Mouse (Mus musculus) stomach, embryonic 14.5 days (tissue): Measurements from ENCODE around the gene Slc7a9. TPM values are rescaled to one million over a fixed set of nuclear protein-coding genes. Genes with fewer than 3 reads are reported as not detected.

ENCODE experiments used
- ATAC-seq: fragments of 200-750 bp; cut with Nextera tagmentation; 2 replicates; pipeline ENCODE4 v1.8.0; 2017; ENCODE audit warnings: low read depth, moderate TSS enrichment; ENCODE audit not compliant: insufficient number of reproducible peaks, insufficient read depth, low FRiP score
- H3K27ac ChIP-seq: fragments of 300-500 bp; sonication (generic); 2 replicates; pipeline ENCODE4 v1.5.1; 2014; ENCODE audit warnings: mild to moderate bottlenecking, low read length, moderate library complexity, mixed read lengths
- H3K27me3 ChIP-seq: fragments of 300-500 bp; sonication (generic); 2 replicates; pipeline ENCODE4 v1.6.1; 2014; ENCODE audit warnings: low read length, control low read depth, mixed read lengths; ENCODE audit not compliant: control insufficient read depth, insufficient read depth
- H3K36me3 ChIP-seq: fragments of 300-500 bp; sonication (generic); 2 replicates; pipeline ENCODE4 v1.6.1; 2014; ENCODE audit warnings: mild to moderate bottlenecking, control low read depth, low read length, moderate library complexity, mixed read lengths; ENCODE audit not compliant: control insufficient read depth, insufficient read depth
- H3K4me1 ChIP-seq: fragments of 300-500 bp; sonication (generic); 2 replicates; pipeline ENCODE4 v1.6.1; 2014; ENCODE audit warnings: low read length, control low read depth, mixed read lengths; ENCODE audit not compliant: control insufficient read depth, insufficient read depth
- H3K4me2 ChIP-seq: fragments of 300-500 bp; sonication (generic); replicated peaks from 2 replicates; pipeline ENCODE4 v1.6.1; 2014; ENCODE audit warnings: low read depth, low read length, control low read depth
- H3K4me3 ChIP-seq: fragments of 300-500 bp; sonication (generic); 2 replicates; pipeline ENCODE4 v1.5.1; 2014; ENCODE audit warnings: low read depth, low read length, control low read depth
- H3K9ac ChIP-seq: fragments of 300-500 bp; sonication (generic); replicated peaks from 2 replicates; pipeline ENCODE4 v1.6.1; 2014; ENCODE audit warnings: low read depth, mild to moderate bottlenecking, control low read depth, low read length, moderate library complexity, mixed read lengths
- H3K9me3 ChIP-seq: fragments of 300-500 bp; sonication (generic); 2 replicates; pipeline ENCODE4 v1.6.1; 2016; ENCODE audit warnings: low read depth, low read length, control low read depth; ENCODE audit not compliant: control insufficient read depth
- WGBS: fragments of 180-500 bp; shearing (Covaris S2); extraction: QIAGEN DNeasy Blood & Tissue Kit; methylation state at CpG from one replicate; pipeline ENCODE4 v1.1.7; 2014; 5-methylcytosine and 5-hydroxymethylcytosine counted together
- polyA plus RNA-seq: library from polyadenylated mRNA; unstranded; fragments of >200 nt; fragmentation: Nextera tagmentation; extraction: Ambion mirVana; gene quantifications from 2 replicates; pipeline ENCODE4 v1.2.1, GENCODE M21; 2014

Gene Slc7a9
- polyA plus RNA-seq, result 0.29 and 0.85 TPM in 2 replicates

- Histone ChIP-seq H3K4me2 (no peak within 1 kb of the TSS), H3K9me3 (no peaks in the 10 kb centered on the region), H3K27ac (peak within 1 kb of the TSS; percentile 15; the same call in 1 of the 2 replicates), H3K4me1 (0 out of 2 replicates have a peak, but pooled peaks cover 5% of the 10 kb centered on the region), H3K27me3 (no peaks in the 10 kb centered on the region), H3K36me3 (no peaks in the 10 kb centered on the region), H3K9ac (no peak within 1 kb of the TSS), H3K4me3 (no peak within 1 kb of the TSS)
- WGBS, result 21% methylated on average over 15 of the region's 15 CpGs
- ATAC-seq, result peak; percentile 49; the same call in 1 of the 2 replicates
Measured at GRCm38 (mm10) chr7:35447996-35448846, at the start of gene Slc7a9. Slc7a9 (plus strand) TSS chr7:35448796.

GRCm38 (mm10) chr7:35401169-35401568 lies 47.4 kb upstream of the Slc7a9 start:
- Histone ChIP-seq H3K27me3 (no peaks in the 10 kb centered on the region), H3K4me2 (no peak overlapping the region), H3K36me3 (peaks cover 40% of the 10 kb centered on the region), H3K4me3 (no peak overlapping the region), H3K4me1 (0 out of 2 replicates have a peak, but pooled peaks cover 6% of the 10 kb centered on the region), H3K9ac (no peak overlapping the region), H3K9me3 (no peaks in the 10 kb centered on the region), H3K27ac (no peak overlapping the region)
- ATAC-seq, result no peak
- WGBS, result 85% methylated on average over 4 of the region's 4 CpGs

GRCm38 (mm10) chr7:35415226-35415625 lies 33.4 kb upstream of the Slc7a9 start:
- H3K9me3 ChIP-seq, result no peaks in the 10 kb centered on the region
- H3K27me3 ChIP-seq, result no peaks in the 10 kb centered on the region
- no peak overlapping the region for H3K9ac ChIP-seq
- H3K27ac ChIP-seq, result no peak overlapping the region
- no peak overlapping the region for H3K4me3 ChIP-seq
- H3K36me3 ChIP-seq, result peaks cover 23% of the 10 kb centered on the region
- ATAC-seq, result no peak
- WGBS, result 62% methylated on average over 5 of the region's 5 CpGs
- 0 out of 2 replicates have a peak, but pooled peaks cover 3% of the 10 kb centered on the region for H3K4me1 ChIP-seq
- no peak overlapping the region for H3K4me2 ChIP-seq

GRCm38 (mm10) chr7:35415801-35416653 lies 32.6 kb upstream of the Slc7a9 start:
- H3K4me2 ChIP-seq, result no peak overlapping the region
- H3K27me3 ChIP-seq, result no peaks in the 10 kb centered on the region
- H3K4me3 ChIP-seq, result no peak overlapping the region
- no peak overlapping the region for H3K9ac ChIP-seq
- 60% methylated on average over 9 of the region's 9 CpGs for WGBS
- ATAC-seq, result peak; percentile 61; the same call in 1 of the 2 replicates
- H3K9me3 ChIP-seq, result no peaks in the 10 kb centered on the region
- H3K27ac ChIP-seq, result no peak overlapping the region
- H3K36me3 ChIP-seq, result peaks cover 23% of the 10 kb centered on the region
- 0 out of 2 replicates have a peak, but pooled peaks cover 3% of the 10 kb centered on the region for H3K4me1 ChIP-seq

GRCm38 (mm10) chr7:35416654-35416948 lies 32.0 kb upstream of the Slc7a9 start:
- Histone ChIP-seq H3K4me3 (no peak overlapping the region), H3K4me1 (0 out of 2 replicates have a peak, but pooled peaks cover 3% of the 10 kb centered on the region), H3K4me2 (no peak overlapping the region), H3K9me3 (no peaks in the 10 kb centered on the region), H3K36me3 (peaks cover 28% of the 10 kb centered on the region), H3K27ac (no peak overlapping the region), H3K9ac (no peak overlapping the region), H3K27me3 (no peaks in the 10 kb centered on the region)
- 77% methylated on average over 5 of the region's 5 CpGs for WGBS
- no peak for ATAC-seq

GRCm38 (mm10) chr7:35423071-35423470 lies 25.5 kb upstream of the Slc7a9 start:
- 90% methylated on average over 10 of the region's 10 CpGs for WGBS
- Histone ChIP-seq H3K27me3 (no peaks in the 10 kb centered on the region), H3K9me3 (no peaks in the 10 kb centered on the region), H3K27ac (no peak overlapping the region), H3K4me3 (no peak overlapping the region), H3K4me2 (no peak overlapping the region), H3K4me1 (no peaks in the 10 kb centered on the region), H3K36me3 (peaks cover 51% of the 10 kb centered on the region), H3K9ac (no peak overlapping the region)
- no peak for ATAC-seq

GRCm38 (mm10) chr7:35428146-35428545 lies 20.4 kb upstream of the Slc7a9 start:
- Histone ChIP-seq H3K4me1 (no peaks in the 10 kb centered on the region), H3K4me2 (no peak overlapping the region), H3K36me3 (peaks cover 37% of the 10 kb centered on the region), H3K9me3 (no peaks in the 10 kb centered on the region), H3K27me3 (no peaks in the 10 kb centered on the region), H3K4me3 (no peak overlapping the region), H3K27ac (no peak overlapping the region), H3K9ac (no peak overlapping the region)
- no peak for ATAC-seq
- WGBS, result 91% methylated on average over 10 of the region's 10 CpGs

- Histone ChIP-seq H3K27ac (no peak overlapping the region), H3K27me3 (no peaks in the 10 kb centered on the region), H3K36me3 (peaks cover 38% of the 10 kb centered on the region), H3K9me3 (no peaks in the 10 kb centered on the region), H3K4me2 (no peak overlapping the region), H3K9ac (no peak overlapping the region), H3K4me3 (no peak overlapping the region), H3K4me1 (no peaks in the 10 kb centered on the region)
- no peak for ATAC-seq
- WGBS, result 79% methylated on average over 9 of the region's 9 CpGs
Measured at GRCm38 (mm10) chr7:35435266-35435665, 13.3 kb upstream of the Slc7a9 start.
